In the genomic region with DNA sequence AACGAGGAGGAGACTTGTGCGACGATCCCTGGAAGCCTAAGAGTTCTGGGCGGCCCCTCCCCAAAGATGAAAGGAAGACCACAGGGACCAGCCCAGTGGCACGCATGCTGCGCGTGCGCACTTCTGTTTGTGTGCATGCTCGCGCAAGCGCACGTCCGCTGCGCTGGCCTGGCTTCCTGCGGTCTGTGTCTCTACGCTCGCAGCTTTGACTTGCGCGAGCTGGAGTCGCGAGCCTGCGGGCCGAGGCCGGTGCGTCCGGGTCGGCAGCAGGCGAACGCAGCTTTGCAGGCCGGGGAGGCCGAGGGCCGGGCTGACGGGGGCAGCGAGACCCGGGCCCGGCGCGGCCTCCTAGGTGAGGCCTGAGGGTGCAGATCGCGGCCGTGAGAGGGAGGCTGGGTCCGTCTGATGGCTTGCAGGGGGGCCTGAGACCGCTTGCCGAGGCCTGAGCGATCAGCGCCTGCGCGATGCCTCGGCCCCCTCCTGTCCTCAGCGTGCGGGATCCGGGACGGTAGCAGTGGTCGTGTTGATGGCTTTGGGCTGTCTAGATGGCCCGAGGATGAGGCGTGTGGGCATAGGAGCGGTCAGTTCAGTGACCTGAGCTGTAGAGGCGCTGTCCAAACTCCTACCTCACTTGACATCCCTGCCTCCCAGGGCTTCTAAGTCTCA, we compare ENCODE assay signal across 8 mouse cellular contexts. TPM values are rescaled to one million over a fixed set of nuclear protein-coding genes. Genes with fewer than 3 reads are reported as not detected.
A peak's percentile ranks its signal among the peaks of the same experiment; 100 is the strongest.
DNase-seq lines count a peak whose midpoint lies in the region; ATAC-seq and TF ChIP-seq lines count a peak whose summit lies in the region.

A gene (plus strand): TSS at position 136 of the 666 bp plus-strand sequence.

- peak; percentile 79 for TF ChIP-seq POLR2A in heart, adult 2 months (IDR thresholded peaks at IDR 0.05; ENCODE audit: insufficient read depth, low read depth, low read length)

- under 1% methylated on average over 44 of the region's 58 CpGs for WGBS in embryonic facial prominence, embryonic 14.5 days
- under 1% methylated on average over 58 of the region's 58 CpGs for WGBS in heart, adult 2 months
- under 1% methylated on average over 58 of the region's 58 CpGs for WGBS in limb, embryonic 13.5 days
- WGBS in midbrain, embryonic 16.5 days: under 1% methylated on average over 57 of the region's 58 CpGs

- H3K4me3 ChIP-seq in embryonic facial prominence, embryonic 14.5 days (ENCODE audit: low read depth, low read length): peak within 1 kb of the TSS; percentile 78
- peak within 1 kb of the TSS; percentile 79 for H3K4me3 ChIP-seq in heart, adult 2 months
- peak within 1 kb of the TSS; percentile 88 for H3K4me3 ChIP-seq in limb, embryonic 13.5 days
- peak within 1 kb of the TSS; percentile 74 for H3K4me3 ChIP-seq in midbrain, embryonic 16.5 days (ENCODE audit: low read depth, low read length)

- peaks cover 2% of the 10 kb centered on the region; the same call in 1 of the 2 replicates for H3K79me2 ChIP-seq in heart, adult 2 months (replicated peaks; ENCODE audit: control insufficient read depth, insufficient read depth, low read length)

- peaks cover 28% of the 10 kb centered on the region for H3K36me3 ChIP-seq in embryonic facial prominence, embryonic 14.5 days (ENCODE audit: control insufficient read depth, insufficient read depth, low read length)
- H3K36me3 ChIP-seq in heart, adult 2 months (ENCODE audit: control insufficient read depth, insufficient read depth, low read length): peaks cover 3% of the 10 kb centered on the region
- H3K36me3 ChIP-seq in limb, embryonic 13.5 days: peaks cover 29% of the 10 kb centered on the region
- peaks cover 2% of the 10 kb centered on the region for H3K36me3 ChIP-seq in midbrain, embryonic 16.5 days (ENCODE audit: control insufficient read depth, insufficient read depth, low read length)

- peak within 1 kb of the TSS; percentile 82 for H3K4me2 ChIP-seq in embryonic facial prominence, embryonic 14.5 days (ENCODE audit: low read depth, low read length)
- H3K4me2 ChIP-seq in limb, embryonic 13.5 days (replicated peaks): peak within 1 kb of the TSS; percentile 88
- peak within 1 kb of the TSS; percentile 87 for H3K4me2 ChIP-seq in midbrain, embryonic 16.5 days (ENCODE audit: low read length)

- peak; percentile 64 for TF ChIP-seq CTCF in heart, adult 2 months (IDR thresholded peaks at IDR 0.05)

- peak within 1 kb of the TSS; percentile 97 for H3K27ac ChIP-seq in embryonic facial prominence, embryonic 14.5 days (replicated peaks; ENCODE audit: low read depth, low read length)
- H3K27ac ChIP-seq in heart, adult 2 months: peak within 1 kb of the TSS; percentile 94
- peak within 1 kb of the TSS; percentile 98 for H3K27ac ChIP-seq in limb, embryonic 13.5 days
- H3K27ac ChIP-seq in midbrain, embryonic 16.5 days (ENCODE audit: low read length): peak within 1 kb of the TSS; percentile 95

- H3K27me3 ChIP-seq in embryonic facial prominence, embryonic 14.5 days (replicated peaks; ENCODE audit: control insufficient read depth, insufficient read depth, low read length): no peaks in the 10 kb centered on the region
- H3K27me3 ChIP-seq in heart, adult 2 months (ENCODE audit: control insufficient read depth, insufficient read depth, low read length): no peaks in the 10 kb centered on the region
- no peaks in the 10 kb centered on the region for H3K27me3 ChIP-seq in limb, embryonic 13.5 days
- H3K27me3 ChIP-seq in midbrain, embryonic 16.5 days (ENCODE audit: control insufficient read depth, insufficient read depth, low read depth, low read length): no peaks in the 10 kb centered on the region

- H3K9me3 ChIP-seq in embryonic facial prominence, embryonic 14.5 days (ENCODE audit: control insufficient read depth, low read length): no peaks in the 10 kb centered on the region
- H3K9me3 ChIP-seq in limb, embryonic 13.5 days: no peaks in the 10 kb centered on the region
- no peaks in the 10 kb centered on the region for H3K9me3 ChIP-seq in midbrain, embryonic 16.5 days (replicated peaks; ENCODE audit: control insufficient read depth, low read length, poor library complexity, severe bottlenecking)

- DNase-seq in 3T3-L1 (ENCODE audit: low read depth, low spot score): peak; percentile 98
- peak; percentile 69 to 86 for DNase-seq in adrenal gland, postnatal 4 days (ENCODE audit: low spot score in 2 of 2)
- peak; percentile 99 for DNase-seq in embryonic facial prominence, embryonic 14.5 days (ENCODE audit: low spot score)
- DNase-seq in heart, adult 2 months: peak; percentile 93 to 97
- DNase-seq in kidney, adult 8-10 months: peak; percentile 95
- peak; percentile 61 to 84 for DNase-seq in spleen, postnatal 10 days (ENCODE audit: low spot score in 2 of 2)

- peak within 1 kb of the TSS; percentile 92 for H3K9ac ChIP-seq in embryonic facial prominence, embryonic 14.5 days (ENCODE audit: low read depth, low read length)
- peak within 1 kb of the TSS; percentile 75 for H3K9ac ChIP-seq in heart, adult 2 months (ENCODE audit: low read depth, low read length)
- peak within 1 kb of the TSS; percentile 91 for H3K9ac ChIP-seq in limb, embryonic 13.5 days
- peak within 1 kb of the TSS; percentile 94 for H3K9ac ChIP-seq in midbrain, embryonic 16.5 days (ENCODE audit: low read depth, low read length)

- peak; percentile 73 for TF ChIP-seq EP300 in heart, adult 2 months (IDR thresholded peaks at IDR 0.05; ENCODE audit: insufficient read depth, low read depth, low read length)

- H3K4me1 ChIP-seq in embryonic facial prominence, embryonic 14.5 days (ENCODE audit: control insufficient read depth, insufficient read depth, low read length): peaks cover 11% of the 10 kb centered on the region
- H3K4me1 ChIP-seq in heart, adult 2 months (ENCODE audit: control insufficient read depth, insufficient read depth, low read length): peaks cover 2% of the 10 kb centered on the region
- H3K4me1 ChIP-seq in limb, embryonic 13.5 days: peaks cover 13% of the 10 kb centered on the region
- H3K4me1 ChIP-seq in midbrain, embryonic 16.5 days (ENCODE audit: control insufficient read depth, insufficient read depth, low read length): peaks cover 22% of the 10 kb centered on the region

- intact Hi-C loops in heart, adult 2 months (cut with DNase I): loop anchor here (1.0 to 5.0 kb wide), 2 partner anchors 55 to 167 kb away; a partner anchor contains a TSS

- ATAC-seq in embryonic facial prominence, embryonic 14.5 days (ENCODE audit: low read depth): peak; percentile 99
- peak; percentile 98 for ATAC-seq in limb, embryonic 13.5 days (ENCODE audit: low FRiP score, low read depth)
- peak; percentile 98 for ATAC-seq in midbrain, embryonic 16.5 days

RNA-seq across cellular contexts. Expression of the gene that starts here (rescaled TPM):
- 10 to 100 TPM; 24.8 to 29.1 TPM for total RNA-seq in adrenal gland, postnatal 4 days (2021)
- polyA plus RNA-seq in embryonic facial prominence, embryonic 14.5 days (2014; fragmentation: Nextera tagmentation; extraction: Ambion mirVana): 16.1 and 16.6 TPM in 2 replicates
- 1 to 10 TPM; 7.9 to 8.2 TPM for total RNA-seq in heart, adult 2 months (2021)
- polyA plus RNA-seq in heart, adult 2 months (2012; rRNA removed): 6.7 and 12.7 TPM in 2 replicates
- 20.3 and 21.5 TPM in 2 replicates for polyA plus RNA-seq in limb, embryonic 13.5 days (2015; fragmentation: Nextera tagmentation; extraction: Ambion mirVana)
- 18.9 and 20.0 TPM in 2 replicates for polyA plus RNA-seq in midbrain, embryonic 16.5 days (2015; fragmentation: Nextera tagmentation; extraction: Ambion mirVana)

Comparison
In these comparisons a context has a peak if more than half of its experiments do, and no peak if none do; other contexts are left out.
1. Peak in every context shown above with its lines: DNase-seq, ATAC-seq, H3K4me3 ChIP-seq and H3K27ac ChIP-seq.